Mouse (Mus musculus) ES-E14 (cell line): ENCODE data around the gene Mfn1. TPM values are rescaled to one million over a fixed set of nuclear protein-coding genes. Genes with fewer than 3 reads are reported as not detected.

ENCODE experiments used
- DNase-seq: peaks from one replicate; pipeline ENCODE4 v3.0.0-alpha.2; 2013; ENCODE audit warnings: low read depth, low spot score
- H3K27ac ChIP-seq: 2 replicates; pipeline ENCODE4 v1.5.1; 2012; ENCODE audit warnings: low read depth, mild to moderate bottlenecking, low read length, moderate library complexity, mixed read lengths; ENCODE audit not compliant: poor library complexity, insufficient read depth, severe bottlenecking
- H3K36me3 ChIP-seq: 2 replicates; pipeline ENCODE4 v1.6.1; 2012; ENCODE audit warnings: mild to moderate bottlenecking, low read length, moderate library complexity, mixed read lengths; ENCODE audit not compliant: control insufficient read depth, poor library complexity, insufficient read depth, severe bottlenecking
- H3K4me1 ChIP-seq, 2 experiments: fragments of 150-350 bp in 1 of 2; sonication (generic) in 1 of 2; 2 replicates each; pipeline ENCODE4 v1.6.1; 2012; ENCODE audit warnings: low read length in 2 of 2, mild to moderate bottlenecking in 1 of 2, mixed read lengths in 1 of 2; ENCODE audit not compliant: control insufficient read depth in 2 of 2, insufficient read depth in 2 of 2, poor library complexity in 1 of 2
- H3K4me3 ChIP-seq, 2 experiments: fragments of 150-350 bp in 1 of 2; sonication (generic) in 1 of 2; 2 replicates each; pipeline ENCODE4 v1.5.1; 2012; ENCODE audit warnings: low read length in 2 of 2, low read depth in 1 of 2, mild to moderate bottlenecking in 1 of 2, mixed read lengths in 1 of 2; ENCODE audit not compliant: insufficient read depth in 1 of 2, poor library complexity in 1 of 2, severe bottlenecking in 1 of 2
- H3K9ac ChIP-seq: 2 replicates; pipeline ENCODE4 v1.6.1; 2012; ENCODE audit warnings: low read depth, mild to moderate bottlenecking, low read length, mixed read lengths; ENCODE audit not compliant: poor library complexity, insufficient read depth, severe bottlenecking
- H3K9me3 ChIP-seq: fragments of 150-350 bp; sonication (generic); 2 replicates; pipeline ENCODE4 v1.6.1; 2012; ENCODE audit warnings: low read depth, mild to moderate bottlenecking, low read length; ENCODE audit not compliant: control insufficient read depth, insufficient read depth
- CHD2 ChIP-seq: IDR thresholded peaks from 2 replicates; pipeline ENCODE4 v1.6.1; 2014; ENCODE audit warnings: mild to moderate bottlenecking, low read depth, low read length, inconsistent platforms
- HCFC1 ChIP-seq: IDR thresholded peaks from 2 replicates; pipeline ENCODE4 v1.6.1; 2012; ENCODE audit warnings: low read length, inconsistent platforms, borderline replicate concordance; ENCODE audit not compliant: insufficient read depth
- MAFK ChIP-seq: IDR thresholded peaks from 2 replicates; pipeline ENCODE4 v1.6.1; 2014; ENCODE audit warnings: mild to moderate bottlenecking, low read depth, low read length, inconsistent platforms; ENCODE audit not compliant: insufficient read depth
- ZC3H11A ChIP-seq: IDR thresholded peaks from 2 replicates; pipeline ENCODE4 v1.6.1; 2012; ENCODE audit warnings: low read depth, mild to moderate bottlenecking, inconsistent platforms, low read length, borderline replicate concordance
- ZNF384 ChIP-seq: IDR thresholded peaks from 2 replicates; pipeline ENCODE4 v1.6.1; 2012; ENCODE audit warnings: low read depth, low read length, inconsistent platforms
- in situ Hi-C, 2 experiments: fragments of 600-800 bp; cut with MboI; formaldehyde crosslinking; loops; one replicate each; pipeline ENCODE4 v1.15.1; 2025; ENCODE audit warnings: low sequenced_read_pairs in 2 of 2, inconsistent platforms in 1 of 2; ENCODE audit not compliant: unreplicated experiment in 2 of 2
- total RNA-seq: library from RNA; depleted of rRNA; stranded (reverse); fragments of 300-350 nt; gene quantifications from 2 replicates; pipeline ENCODE4 v1.2.3, GENCODE M21; 2012

Mfn1 gene
- total RNA-seq, 1 experiment = 35.1 TPM

GRCm38 (mm10) chr3:32595080-32595479, 65.8 kb downstream of the Mfn1 start:
- TF ChIP-seq CHD2 (no peak), ZNF384 (no peak)
- Histone ChIP-seq H3K9me3 (no peaks in the 10 kb centered on the region), H3K36me3 (no peaks in the 10 kb centered on the region), H3K27ac (no peak overlapping the region), H3K4me1 (peaks cover 0 to 3% of the 10 kb centered on the region in 2 experiments; a peak in 1 of 4 replicates), H3K4me3 (no peak overlapping the region), H3K9ac (no peak overlapping the region)
- no peak for DNase-seq
- in situ Hi-C loops = no loop called here

- in situ Hi-C loops = no loop called here
- H3K4me3 ChIP-seq = no peak overlapping the region
These were observed 70.1 kb downstream of the Mfn1 start for GRCm38 (mm10) chr3:32599328-32599727.

GRCm38 (mm10) chr3:32601055-32601454, 71.8 kb downstream of the Mfn1 start:
- no peak for DNase-seq
- in situ Hi-C loops = no loop called here
- no peak for TF ChIP-seq MAFK
- no peak for TF ChIP-seq HCFC1
- TF ChIP-seq CHD2 = no peak
- TF ChIP-seq ZC3H11A = no peak
- no peak for TF ChIP-seq ZNF384
- H3K9me3 ChIP-seq = no peaks in the 10 kb centered on the region
- H3K36me3 ChIP-seq = no peaks in the 10 kb centered on the region
- H3K27ac ChIP-seq = no peak overlapping the region
- peaks cover 0 to 5% of the 10 kb centered on the region in 2 experiments; a peak in 1 of 4 replicates for H3K4me1 ChIP-seq
- no peak overlapping the region for H3K4me3 ChIP-seq
- no peak overlapping the region for H3K9ac ChIP-seq

More at GRCm38 (mm10) chr3:32599328-32599727, 70.1 kb downstream of the Mfn1 start:
- Histone ChIP-seq H3K36me3 (no peaks in the 10 kb centered on the region), H3K9ac (no peak overlapping the region), H3K4me1 (peaks cover 0 to 5% of the 10 kb centered on the region in 2 experiments; a peak in 1 of 4 replicates), H3K9me3 (no peaks in the 10 kb centered on the region), H3K27ac (no peak overlapping the region)
- DNase-seq = no peak
- TF ChIP-seq ZNF384 (no peak), MAFK (no peak), HCFC1 (no peak), CHD2 (no peak), ZC3H11A (no peak)

- Histone ChIP-seq H3K4me1 (peaks cover 2 to 19% of the 10 kb centered on the region in 2 experiments; a peak in 3 of 4 replicates), H3K9ac (no peak overlapping the region), H3K4me3 (no peak overlapping the region), H3K27ac (no peak overlapping the region), H3K36me3 (no peaks in the 10 kb centered on the region), H3K9me3 (no peaks in the 10 kb centered on the region)
- TF ChIP-seq CHD2 (no peak), ZNF384 (no peak), ZC3H11A (no peak)
- DNase-seq = no peak
- in situ Hi-C loops = no loop called here
These were observed 80.0 kb downstream of the Mfn1 start for GRCm38 (mm10) chr3:32609233-32609632.

GRCm38 (mm10) chr3:32610560-32610959, 81.3 kb downstream of the Mfn1 start:
- Histone ChIP-seq H3K9ac (no peak overlapping the region), H3K4me3 (no peak overlapping the region), H3K27ac (no peak overlapping the region), H3K9me3 (no peaks in the 10 kb centered on the region), H3K4me1 (peaks cover 2 to 19% of the 10 kb centered on the region in 2 experiments; a peak in 3 of 4 replicates), H3K36me3 (no peaks in the 10 kb centered on the region)
- DNase-seq = no peak
- TF ChIP-seq MAFK (no peak), ZNF384 (no peak), CHD2 (no peak), HCFC1 (no peak), ZC3H11A (no peak)
- in situ Hi-C loops = no loop called here
